Mouse (Mus musculus): ENCODE data around the gene Ssb.

Gene Ssb

GRCm38 (mm10) chr2:69861485-69862091 is at the start of gene Ssb:
TSS of gene Ssb (plus strand) at chr2:69861562.
- in situ Hi-C loops (cut with MboI, MseI), result no loop called here

GRCm38 (mm10) chr2:69816575-69816974 is 44.8 kb upstream of the Ssb start:
- in situ Hi-C loops (cut with MboI, MseI), result no loop called here

- in situ Hi-C loops (cut with MboI, MseI), result no loop called here
These were observed 42.8 kb upstream of the Ssb start for GRCm38 (mm10) chr2:69818350-69819085.

GRCm38 (mm10) chr2:69820201-69820600 is 41.2 kb upstream of the Ssb start:
- in situ Hi-C loops (cut with MboI, MseI), result no loop called here

GRCm38 (mm10) chr2:69821711-69822110 is 39.7 kb upstream of the Ssb start, which contains the start of gene Klhl23:
TSS of gene Klhl23 (plus strand) at chr2:69821944.
- in situ Hi-C loops (cut with MboI, MseI), result no loop called here

GRCm38 (mm10) chr2:69822361-69823128 is 38.8 kb upstream of the Ssb start:
- in situ Hi-C loops (cut with MboI, MseI), result no loop called here

- in situ Hi-C loops (cut with MboI, MseI), result no loop called here
These were observed 38.2 kb upstream of the Ssb start for GRCm38 (mm10) chr2:69823129-69823677.

GRCm38 (mm10) chr2:69825898-69826297 is 35.5 kb upstream of the Ssb start:
- in situ Hi-C loops (cut with MboI, MseI), result no loop called here

- in situ Hi-C loops (cut with MboI, MseI), result no loop called here
These were observed 35.0 kb upstream of the Ssb start for GRCm38 (mm10) chr2:69826380-69826779.

GRCm38 (mm10) chr2:69828031-69828430 is 33.3 kb upstream of the Ssb start:
- in situ Hi-C loops (cut with MboI, MseI), result no loop called here

- in situ Hi-C loops (cut with MboI, MseI), result no loop called here
These were observed 31.7 kb upstream of the Ssb start for GRCm38 (mm10) chr2:69829680-69830079.

- in situ Hi-C loops (cut with MboI, MseI), result no loop called here
These were observed 31.2 kb upstream of the Ssb start for GRCm38 (mm10) chr2:69830116-69830515.

- in situ Hi-C loops (cut with MboI, MseI), result no loop called here
These were observed 24.0 kb upstream of the Ssb start for GRCm38 (mm10) chr2:69837244-69837967.

- in situ Hi-C loops (cut with MboI, MseI), result no loop called here
These were observed 23.4 kb upstream of the Ssb start for GRCm38 (mm10) chr2:69837996-69838395.

- in situ Hi-C loops (cut with MboI, MseI), result no loop called here
These were observed 22.7 kb upstream of the Ssb start for GRCm38 (mm10) chr2:69838707-69839106.

- in situ Hi-C loops (cut with MboI, MseI), result no loop called here
These were observed 21.1 kb upstream of the Ssb start for GRCm38 (mm10) chr2:69840261-69840660.

- in situ Hi-C loops (cut with MboI, MseI), result no loop called here
These were observed 12.1 kb upstream of the Ssb start for GRCm38 (mm10) chr2:69849215-69849614.

- in situ Hi-C loops (cut with MboI, MseI), result no loop called here
These were observed 9.8 kb upstream of the Ssb start for GRCm38 (mm10) chr2:69851427-69852058.

GRCm38 (mm10) chr2:69856392-69856791 is 5.0 kb upstream of the Ssb start:
- in situ Hi-C loops (cut with MboI, MseI), result no loop called here

GRCm38 (mm10) chr2:69857882-69858281 is 3.5 kb upstream of the Ssb start:
- in situ Hi-C loops (cut with MboI, MseI), result no loop called here

GRCm38 (mm10) chr2:69860972-69861452 is 350 bp upstream of the Ssb start:
- in situ Hi-C loops (cut with MboI, MseI), result no loop called here

All from T-helper 1 cell (primary cell).